Mouse (Mus musculus) gastrocnemius, adult 8-10 months (tissue): ENCODE data around the gene Nabp2. TPM values are rescaled to one million over a fixed set of nuclear protein-coding genes. Genes with fewer than 3 reads are reported as not detected.

Experiments
- DNase-seq, 2 experiments: peaks; one replicate each; pipeline ENCODE4 v3.0.0; 2022; ENCODE audit warnings: low spot score in 2 of 2
- total RNA-seq, 4 experiments: library from RNA; stranded (reverse); gene quantifications; 2 replicates each; pipeline ENCODE4 v1.2.4; 2022

Nabp2 gene
- total RNA-seq, 4 experiments from 2014 or later: 59.0 to 70.3 (median 63.5) TPM

DNA sequence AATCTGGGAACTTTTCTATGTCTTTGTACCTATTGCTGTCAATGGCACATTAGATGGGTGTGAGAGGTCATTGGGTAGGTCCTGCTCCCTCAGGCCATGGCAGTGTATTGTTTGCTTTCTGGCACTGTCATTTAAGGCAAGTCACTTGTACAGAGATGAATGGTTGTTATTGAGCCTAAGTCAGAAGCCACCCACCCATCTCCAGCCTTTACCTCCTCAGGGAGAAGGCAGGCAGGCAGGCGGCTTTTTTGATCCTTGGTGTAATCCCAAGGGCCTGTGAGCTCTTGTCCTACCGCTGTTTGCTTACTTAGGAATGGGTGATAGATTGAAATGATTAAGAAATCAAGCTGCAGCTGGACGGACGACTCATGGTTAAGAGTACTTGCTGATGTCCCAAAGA, 18.2 kb upstream of the Nabp2 start:
- no peak for DNase-seq

DNA sequence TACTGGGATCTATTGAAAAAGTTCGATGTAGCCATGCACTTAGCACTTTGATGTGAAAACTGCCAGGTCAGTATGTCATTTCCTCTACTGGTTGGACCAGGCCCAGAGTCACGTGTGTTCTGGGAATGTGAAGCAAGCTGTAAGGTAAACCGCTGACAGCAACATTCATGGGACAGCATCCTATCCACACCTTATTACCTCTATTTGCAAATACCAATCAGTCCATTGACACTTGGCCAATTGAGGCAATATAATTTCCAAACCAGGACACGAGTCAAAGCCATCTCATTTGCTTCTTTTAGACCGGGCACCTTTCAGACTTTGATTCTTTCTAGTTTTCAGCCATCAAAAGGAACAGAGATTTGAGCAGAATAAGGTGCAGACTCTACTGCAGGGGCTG, 17.8 kb upstream of the Nabp2 start:
- DNase-seq: no peak

GRCm38 (mm10) chr10:128425260-128425659, 14.0 kb upstream of the Nabp2 start:
- DNase-seq: no peak

DNA sequence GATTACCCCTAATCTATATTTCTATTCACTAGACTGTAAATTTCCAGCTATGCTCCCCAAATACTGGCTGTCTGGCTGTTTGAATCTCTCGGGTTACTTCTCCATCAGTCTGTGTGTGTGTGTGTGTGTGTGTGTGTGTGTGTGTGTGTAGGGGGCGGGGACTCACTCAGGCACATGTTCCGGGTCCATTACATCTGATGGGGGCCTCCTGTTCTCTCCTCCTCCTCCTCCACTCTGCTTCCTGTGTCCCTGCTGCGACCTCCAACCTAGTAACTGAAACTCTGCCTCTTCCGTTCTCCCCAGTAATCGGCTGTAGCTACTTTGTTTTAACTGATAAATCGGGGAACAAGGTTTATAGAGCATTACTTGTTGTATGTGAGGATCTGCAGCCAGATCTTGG, 13.3 kb upstream of the Nabp2 start:
- no peak for DNase-seq

DNA sequence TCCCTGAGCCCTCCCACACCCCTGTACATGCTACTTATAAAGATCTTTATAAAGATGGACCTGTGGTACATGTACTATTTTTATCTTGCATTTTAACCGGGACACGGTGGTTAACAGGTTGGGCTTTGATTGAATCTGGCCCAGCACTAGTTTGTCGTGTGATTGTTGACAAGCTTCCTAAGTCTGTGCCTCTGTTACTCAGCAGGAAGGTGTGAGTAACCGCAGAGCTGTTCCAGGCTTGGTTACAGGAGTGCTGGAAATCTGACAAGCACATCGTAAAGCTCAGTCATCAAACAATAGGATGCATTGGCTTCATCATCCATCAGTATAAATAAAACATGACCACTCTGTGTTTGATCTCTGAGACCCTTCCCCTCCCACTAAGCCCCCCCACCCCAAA, 11.1 kb upstream of the Nabp2 start:
- no peak for DNase-seq

- DNase-seq: no peak
These were observed 3.6 kb upstream of the Nabp2 start for GRCm38 (mm10) chr10:128414848-128415247.

GRCm38 (mm10) chr10:128413076-128413475, 1.8 kb upstream of the Nabp2 start:
- DNase-seq: no peak

- no peak for DNase-seq
These were observed 1.3 kb upstream of the Nabp2 start for GRCm38 (mm10) chr10:128412558-128412957.

- no peak for DNase-seq
These were observed 726 bp upstream of the Nabp2 start for GRCm38 (mm10) chr10:128412055-128412381.

- DNase-seq: no peak
These were observed 789 bp downstream of the Nabp2 start for GRCm38 (mm10) chr10:128410560-128410845.

DNA sequence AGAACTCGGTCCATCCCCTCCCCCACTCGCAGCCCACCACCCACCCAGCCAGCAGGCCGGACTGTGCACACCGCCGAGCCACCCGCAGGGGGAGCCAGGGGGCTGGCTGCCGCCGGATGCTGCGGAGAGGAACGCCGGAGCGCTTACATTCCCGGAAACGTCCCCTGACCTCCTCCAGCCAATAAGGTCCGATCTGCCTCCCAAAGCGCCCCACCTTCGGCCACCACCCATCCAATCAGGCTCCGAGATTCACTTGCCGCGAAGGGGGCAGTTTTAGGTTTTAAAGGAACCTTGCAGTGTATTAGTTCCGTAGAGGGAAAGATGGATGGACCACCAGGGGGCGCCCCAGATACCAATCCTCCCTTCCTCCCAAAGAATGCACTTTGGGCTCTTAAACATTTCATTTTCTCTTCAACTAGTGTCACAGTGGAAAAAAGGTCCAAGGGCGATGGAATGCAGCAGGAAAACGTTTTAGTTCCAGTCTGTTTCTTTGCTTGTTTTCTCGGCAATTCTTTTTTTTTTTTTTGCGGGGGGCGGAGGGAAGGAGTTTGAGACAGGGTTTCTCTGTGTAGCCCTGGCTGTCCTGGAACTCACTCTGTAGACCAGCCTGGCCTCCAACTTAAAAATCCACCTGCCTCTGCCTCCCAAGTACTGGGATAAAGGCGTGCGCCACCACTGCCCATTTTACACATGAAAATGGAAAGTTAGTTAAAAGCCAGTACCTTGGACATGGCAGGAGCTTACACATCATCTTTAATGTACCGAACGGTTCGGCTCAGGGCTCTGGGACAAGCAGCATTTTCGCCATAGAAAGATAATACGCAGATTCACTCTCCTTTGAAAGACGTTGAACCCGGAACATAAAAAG, 1.4 kb downstream of the Nabp2 start:
- DNase-seq: peak; percentile 95 to 97

- no peak for DNase-seq
These were observed 2.4 kb downstream of the Nabp2 start for GRCm38 (mm10) chr10:128408591-128409535.

- no peak for DNase-seq
These were observed 7.4 kb downstream of the Nabp2 start for GRCm38 (mm10) chr10:128403931-128404330.

GRCm38 (mm10) chr10:128401638-128402037, 9.7 kb downstream of the Nabp2 start:
- no peak for DNase-seq

GRCm38 (mm10) chr10:128401056-128401455, 10.2 kb downstream of the Nabp2 start, which contains the start of gene Slc39a5:
Gene Slc39a5, minus strand, starts transcription at chr10:128401229.
- DNase-seq: no peak

DNA sequence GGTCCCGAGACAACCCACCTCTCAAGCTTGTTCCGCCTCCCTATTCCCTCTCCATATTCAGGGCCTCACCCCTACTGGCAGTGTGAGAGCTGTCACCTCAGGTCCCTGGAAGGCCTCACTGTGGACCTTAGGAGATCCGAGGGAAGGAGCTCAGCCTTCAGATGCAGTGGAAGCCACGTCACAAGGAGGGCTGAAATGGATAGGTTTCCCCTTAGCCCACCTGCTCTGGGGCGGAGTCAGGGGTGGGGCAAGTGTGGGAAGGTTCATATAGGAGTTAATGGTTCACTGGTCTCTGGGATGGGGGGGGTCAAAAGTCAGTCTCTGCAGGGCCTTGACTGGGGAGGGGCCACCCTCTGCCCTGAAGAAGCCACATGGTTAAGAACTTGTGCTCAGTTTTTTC, 11.0 kb downstream of the Nabp2 start:
- DNase-seq: no peak

DNA sequence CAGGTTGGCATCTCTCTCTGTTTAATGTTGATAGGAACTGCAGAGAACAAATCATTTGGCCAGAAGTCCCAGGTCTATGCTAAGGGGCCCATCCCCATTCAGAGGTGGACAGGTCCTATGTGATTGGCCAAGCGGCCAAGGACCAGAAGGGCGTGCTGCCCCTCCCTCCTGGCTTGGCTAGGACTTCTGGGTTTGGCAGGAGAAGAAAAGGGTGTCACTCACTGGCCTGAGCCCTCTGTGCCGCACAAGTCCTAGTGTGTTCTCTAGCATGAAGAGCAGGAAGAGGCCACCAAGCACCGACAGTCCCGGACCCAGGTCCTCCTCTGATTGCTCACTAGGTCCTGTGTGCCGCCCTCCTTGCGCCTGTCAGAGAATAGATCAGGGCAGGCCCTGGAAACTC, 13.8 kb downstream of the Nabp2 start:
- DNase-seq: no peak

- no peak for DNase-seq
These were observed 14.5 kb downstream of the Nabp2 start for GRCm38 (mm10) chr10:128396716-128397264.

DNA sequence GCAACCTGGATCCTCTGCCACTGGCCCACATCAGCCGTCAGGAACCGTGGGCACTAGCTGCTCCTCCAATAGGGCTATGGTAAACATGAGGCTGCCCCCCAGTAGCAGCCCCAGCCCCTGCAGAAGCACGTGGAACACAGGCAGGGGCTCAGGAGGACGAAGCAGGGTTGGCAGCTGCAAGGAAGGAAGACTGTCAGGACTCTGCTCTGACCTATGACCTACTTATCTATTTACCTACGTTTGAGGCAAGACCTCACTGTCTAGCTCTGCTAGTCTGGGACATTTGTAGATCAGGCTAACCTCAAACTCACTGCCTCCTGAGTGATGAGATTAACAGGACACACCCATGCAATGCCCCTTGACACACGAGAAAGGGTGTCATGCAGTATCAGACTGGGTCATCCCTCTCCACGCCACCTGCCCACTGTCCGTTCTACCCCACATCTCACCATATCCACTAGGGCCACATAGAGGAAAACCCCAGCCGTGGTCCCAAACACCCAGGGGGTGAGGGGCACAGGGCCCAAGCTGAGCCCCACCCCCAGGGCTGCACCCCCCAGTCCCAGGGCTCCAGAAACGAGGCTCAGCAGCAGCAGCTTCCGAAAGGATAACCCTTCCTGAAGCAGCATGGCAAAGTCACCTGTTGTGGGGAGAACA, 15.1 kb downstream of the Nabp2 start:
- no peak for DNase-seq

GRCm38 (mm10) chr10:128391850-128392249, 19.4 kb downstream of the Nabp2 start:
- DNase-seq: no peak

DNA sequence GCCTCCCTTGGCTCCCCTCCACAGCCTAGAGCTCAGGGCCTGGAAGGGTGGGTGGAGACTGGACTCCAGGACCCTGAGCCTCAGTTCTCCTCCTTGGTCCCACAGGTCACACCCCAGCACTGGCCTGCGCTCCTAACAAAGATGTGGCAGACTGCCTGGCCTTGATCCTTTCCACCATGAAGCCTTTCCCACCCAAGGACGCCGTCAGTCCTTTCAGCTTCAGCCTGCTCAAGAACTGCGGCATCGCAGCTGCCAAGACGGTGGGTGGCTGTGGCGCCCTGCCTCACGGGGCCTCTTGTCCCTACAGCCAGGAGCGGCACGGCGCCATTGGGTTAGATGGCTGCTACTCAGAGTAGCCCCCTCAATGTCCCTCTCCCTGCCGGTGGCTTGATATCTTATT, 20.9 kb downstream of the Nabp2 start:
- DNase-seq: no peak

DNA sequence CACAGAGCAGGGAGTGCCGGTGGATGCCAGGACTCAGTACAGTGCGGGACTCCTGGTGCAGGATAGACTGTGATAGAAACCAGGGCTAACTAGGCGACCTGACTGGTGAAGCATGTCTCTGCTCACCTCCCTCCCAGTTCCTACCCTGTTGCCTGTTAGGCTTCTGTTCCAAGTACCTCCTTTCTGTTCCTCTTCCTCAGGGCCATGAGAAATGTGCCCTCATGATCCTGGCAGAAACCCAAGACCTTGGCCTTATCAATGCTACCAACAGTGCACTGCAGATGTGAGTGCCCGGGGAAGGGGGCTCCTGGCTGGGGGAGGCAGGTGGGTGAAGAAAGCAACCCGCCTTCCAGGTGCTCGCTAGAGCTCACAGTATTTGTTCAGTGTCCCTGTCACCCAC, 21.7 kb downstream of the Nabp2 start:
- no peak for DNase-seq
